Mouse (Mus musculus): ENCODE results near the gene Trim21. TPM values are rescaled to one million over a fixed set of nuclear protein-coding genes. Genes with fewer than 3 reads are reported as not detected.

Gene Trim21
- polyA plus RNA-seq, 1 experiment from 2014 or later: 0.41 TPM

DNA sequence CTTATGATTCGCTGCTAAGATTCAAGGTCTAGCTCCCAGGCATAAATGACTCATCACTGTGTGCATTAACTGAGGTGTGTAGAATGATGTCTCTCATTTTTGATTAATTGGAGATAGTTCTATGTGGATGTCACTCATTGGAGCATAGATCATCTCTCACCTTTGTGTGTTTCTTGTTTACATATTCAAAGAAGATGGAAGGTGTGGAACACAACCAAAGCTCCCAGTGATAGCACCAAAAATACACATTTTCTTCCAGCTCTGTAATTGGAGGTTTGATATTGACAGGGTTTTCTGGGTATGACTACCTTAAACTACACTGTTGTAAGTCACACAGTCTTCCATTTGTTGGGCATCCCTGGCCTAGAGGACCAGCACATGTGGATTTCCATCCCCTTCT lies 30.8 kb downstream of the Trim21 start, which contains the start of gene Olfr547:
Gene Olfr547 (plus strand): TSS at position 301 of the 400 bp plus-strand sequence.
- no peaks in the 10 kb centered on the region for H3K9me3 ChIP-seq (replicated peaks)
- no peaks in the 10 kb centered on the region for H3K4me1 ChIP-seq
- H3K36me3 ChIP-seq: no peaks in the 10 kb centered on the region
- H3K4me3 ChIP-seq: no peak within 1 kb of the TSS
- H3K4me2 ChIP-seq (replicated peaks): no peak within 1 kb of the TSS
- no peak within 1 kb of the TSS for H3K9ac ChIP-seq
- 84% methylated on average over 1 of the region's 1 CpGs for WGBS
- no peak within 1 kb of the TSS for H3K27ac ChIP-seq
- H3K27me3 ChIP-seq: no peaks in the 10 kb centered on the region
- ATAC-seq (ENCODE audit: low FRiP score): no peak

GRCm38 (mm10) chr7:102529052-102529451 lies 36.2 kb downstream of the Trim21 start:
- Histone ChIP-seq H3K9ac (no peak overlapping the region), H3K36me3 (no peaks in the 10 kb centered on the region), H3K27me3 (no peaks in the 10 kb centered on the region), H3K27ac (no peak overlapping the region), H3K4me2 (replicated peaks) (no peak overlapping the region), H3K9me3 (replicated peaks) (no peaks in the 10 kb centered on the region), H3K4me1 (no peaks in the 10 kb centered on the region), H3K4me3 (no peak overlapping the region)
- 81% methylated on average over 1 of the region's 1 CpGs for WGBS
- no peak for ATAC-seq (ENCODE audit: low FRiP score)

DNA sequence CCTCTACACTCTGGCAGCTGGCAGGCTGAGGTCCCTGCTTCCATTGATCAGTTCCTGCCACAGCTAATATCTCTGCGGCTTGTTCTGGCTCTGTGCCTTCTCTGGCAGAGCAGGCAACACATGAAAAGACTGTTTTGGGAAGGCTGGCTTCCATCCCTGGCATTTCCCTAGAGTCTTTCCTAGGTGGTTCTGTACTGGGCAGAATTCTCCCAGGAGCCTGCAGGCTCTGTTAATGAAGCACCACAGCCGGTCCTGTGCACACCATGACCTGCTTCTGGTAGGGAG lies 48.3 kb downstream of the Trim21 start:
- Histone ChIP-seq H3K4me2 (replicated peaks) (no peak overlapping the region), H3K4me3 (no peak overlapping the region), H3K9ac (no peak overlapping the region), H3K36me3 (no peaks in the 10 kb centered on the region), H3K27ac (no peak overlapping the region), H3K9me3 (replicated peaks) (no peaks in the 10 kb centered on the region), H3K27me3 (peaks cover 10% of the 10 kb centered on the region), H3K4me1 (peaks cover 3% of the 10 kb centered on the region; the same call in 1 of the 2 replicates)
- 84% methylated on average over 2 of the region's 2 CpGs for WGBS
- no peak for ATAC-seq (ENCODE audit: low FRiP score)

DNA sequence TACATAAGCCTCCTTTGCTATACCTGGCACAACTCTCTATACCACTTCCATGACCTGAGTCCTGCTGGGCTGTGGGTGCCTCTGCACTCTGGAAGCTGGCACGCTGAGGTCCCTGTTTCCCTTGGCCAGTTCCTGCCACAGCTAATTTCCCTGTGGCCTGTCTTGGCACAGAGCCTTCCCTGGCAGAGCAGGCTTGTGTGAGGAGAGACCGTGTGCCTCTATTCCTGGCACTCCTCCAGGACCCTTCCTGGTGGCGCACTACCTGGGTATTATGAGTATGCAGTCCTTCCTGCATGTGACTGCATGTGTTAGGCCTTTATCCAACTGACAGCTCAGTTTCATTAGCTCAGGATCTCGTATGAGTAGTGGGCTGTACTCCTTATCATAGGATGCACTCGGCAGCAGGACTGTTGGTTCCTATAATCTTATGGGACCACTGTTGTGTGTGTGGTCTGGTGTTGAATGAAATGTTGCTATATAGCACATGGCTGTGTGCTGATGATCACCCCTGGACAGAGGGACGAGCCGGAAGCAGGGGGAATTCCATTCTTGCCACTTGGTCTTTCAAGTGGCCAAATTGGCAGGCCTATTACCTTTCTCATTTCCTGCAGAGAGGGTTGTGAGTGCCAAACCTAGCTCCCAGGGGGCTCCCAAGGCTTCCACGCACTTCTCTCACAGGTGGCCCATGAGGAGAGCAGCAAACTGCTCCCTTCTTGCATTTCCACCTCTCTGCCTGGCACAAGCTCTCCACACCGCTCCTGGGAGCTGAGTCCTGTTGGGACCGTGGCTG lies 48.8 kb downstream of the Trim21 start:
- H3K27ac ChIP-seq: no peak overlapping the region
- H3K36me3 ChIP-seq: no peaks in the 10 kb centered on the region
- no peak overlapping the region for H3K9ac ChIP-seq
- no peak overlapping the region for H3K4me3 ChIP-seq
- ATAC-seq (ENCODE audit: low FRiP score): no peak
- H3K4me1 ChIP-seq: peaks cover 3% of the 10 kb centered on the region; the same call in 1 of the 2 replicates
- WGBS: 77% methylated on average over 10 of the region's 10 CpGs
- H3K9me3 ChIP-seq (replicated peaks): no peaks in the 10 kb centered on the region
- H3K27me3 ChIP-seq: peaks cover 10% of the 10 kb centered on the region
- H3K4me2 ChIP-seq (replicated peaks): no peak overlapping the region

DNA sequence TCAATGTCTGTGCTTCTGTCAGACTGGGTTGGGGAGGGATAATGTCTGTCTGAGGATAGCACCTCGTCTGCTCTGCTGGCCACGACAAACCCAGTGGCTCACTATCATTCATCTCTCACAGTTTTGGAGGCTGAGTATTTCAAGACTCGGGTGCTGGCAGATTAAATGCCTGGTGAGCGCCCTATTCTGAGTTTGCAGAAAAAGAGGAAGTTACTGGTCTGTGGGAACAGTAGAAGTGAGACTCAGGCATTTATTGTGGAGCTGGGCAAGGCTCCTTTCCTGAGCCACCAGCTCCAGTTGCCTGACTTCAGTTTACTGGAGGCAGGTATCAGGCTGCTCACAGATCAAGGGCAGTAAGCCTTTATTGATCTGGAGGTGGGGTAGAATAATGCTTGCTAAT lies 51.1 kb downstream of the Trim21 start:
- Histone ChIP-seq H3K4me3 (no peak overlapping the region), H3K9ac (no peak overlapping the region), H3K36me3 (no peaks in the 10 kb centered on the region), H3K9me3 (replicated peaks) (no peaks in the 10 kb centered on the region), H3K4me2 (replicated peaks) (no peak overlapping the region), H3K27ac (no peak overlapping the region), H3K27me3 (peaks cover 10% of the 10 kb centered on the region), H3K4me1 (peaks cover 3% of the 10 kb centered on the region; the same call in 1 of the 2 replicates)
- WGBS: 69% methylated on average over 4 of the region's 4 CpGs
- no peak for ATAC-seq (ENCODE audit: low FRiP score)

DNA sequence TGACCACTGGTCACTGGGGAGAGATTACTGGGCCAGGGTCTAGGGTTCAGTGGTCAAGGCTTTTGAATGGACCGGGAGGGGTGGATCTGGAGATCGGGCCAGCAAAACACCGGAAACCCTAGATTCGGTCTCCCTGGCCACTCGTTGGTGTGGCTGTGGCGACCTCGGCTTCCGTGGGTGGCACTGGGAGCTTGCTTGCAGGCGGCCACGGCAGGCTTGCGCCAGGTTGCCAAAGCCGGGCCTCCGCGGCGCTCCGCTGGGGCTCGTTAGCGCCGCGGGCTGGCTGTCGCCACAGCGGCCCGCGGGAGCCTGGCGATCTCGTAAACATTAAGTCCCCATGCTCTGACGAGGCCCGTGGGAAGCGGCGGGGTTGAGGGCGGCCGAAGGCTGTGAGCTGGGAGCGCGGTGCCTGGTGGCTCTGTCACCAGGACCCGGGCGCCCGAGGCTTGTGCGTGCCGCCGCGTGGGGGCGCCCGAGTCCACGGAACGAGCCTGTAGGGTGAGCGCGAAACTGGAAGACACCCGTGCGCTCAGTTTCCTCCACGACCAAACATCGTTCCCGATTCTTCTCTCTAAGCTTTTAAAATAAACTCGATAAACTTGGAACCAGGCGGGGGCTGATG lies 52.4 kb downstream of the Trim21 start:
- Histone ChIP-seq H3K27me3 (peaks cover 10% of the 10 kb centered on the region), H3K4me3 (peak overlapping the region; percentile 46), H3K36me3 (no peaks in the 10 kb centered on the region), H3K9ac (peak overlapping the region; percentile 73), H3K4me1 (peaks cover 3% of the 10 kb centered on the region; the same call in 1 of the 2 replicates), H3K27ac (no peak overlapping the region), H3K9me3 (replicated peaks) (no peaks in the 10 kb centered on the region), H3K4me2 (replicated peaks) (peak overlapping the region; percentile 89)
- peak; percentile 96 for ATAC-seq (ENCODE audit: low FRiP score)
- under 1% methylated on average over 54 of the region's 54 CpGs for WGBS

GRCm38 (mm10) chr7:102511927-102512326 lies 53.4 kb downstream of the Trim21 start:
- Histone ChIP-seq H3K9me3 (replicated peaks) (no peaks in the 10 kb centered on the region), H3K36me3 (no peaks in the 10 kb centered on the region), H3K4me2 (replicated peaks) (no peak overlapping the region), H3K27ac (no peak overlapping the region), H3K9ac (no peak overlapping the region), H3K27me3 (peaks cover 10% of the 10 kb centered on the region), H3K4me1 (peaks cover 3% of the 10 kb centered on the region; the same call in 1 of the 2 replicates), H3K4me3 (no peak overlapping the region)
- WGBS: 85% methylated on average over 10 of the region's 10 CpGs
- no peak for ATAC-seq (ENCODE audit: low FRiP score)

- H3K9me3 ChIP-seq (replicated peaks): no peaks in the 10 kb centered on the region
- peaks cover 10% of the 10 kb centered on the region for H3K27me3 ChIP-seq
- no peak overlapping the region for H3K4me3 ChIP-seq
- peaks cover 3% of the 10 kb centered on the region; the same call in 1 of the 2 replicates for H3K4me1 ChIP-seq
- H3K9ac ChIP-seq: no peak overlapping the region
- no peaks in the 10 kb centered on the region for H3K36me3 ChIP-seq
- H3K4me2 ChIP-seq (replicated peaks): no peak overlapping the region
- ATAC-seq (ENCODE audit: low FRiP score): no peak
- WGBS: 75% methylated on average over 7 of the region's 7 CpGs
- H3K27ac ChIP-seq: no peak overlapping the region
Observed at GRCm38 (mm10) chr7:102509726-102510125, 55.6 kb downstream of the Trim21 start.

- H3K27me3 ChIP-seq: peaks cover 2% of the 10 kb centered on the region
- no peak overlapping the region for H3K27ac ChIP-seq
- WGBS: 90% methylated on average over 6 of the region's 6 CpGs
- H3K9me3 ChIP-seq (replicated peaks): no peaks in the 10 kb centered on the region
- H3K36me3 ChIP-seq: no peaks in the 10 kb centered on the region
- ATAC-seq (ENCODE audit: low FRiP score): no peak
- no peak overlapping the region for H3K4me2 ChIP-seq (replicated peaks)
- no peak overlapping the region for H3K9ac ChIP-seq
- peaks cover 3% of the 10 kb centered on the region; the same call in 1 of the 2 replicates for H3K4me1 ChIP-seq
- H3K4me3 ChIP-seq: no peak overlapping the region
Observed at GRCm38 (mm10) chr7:102508666-102509065, 56.6 kb downstream of the Trim21 start.

DNA sequence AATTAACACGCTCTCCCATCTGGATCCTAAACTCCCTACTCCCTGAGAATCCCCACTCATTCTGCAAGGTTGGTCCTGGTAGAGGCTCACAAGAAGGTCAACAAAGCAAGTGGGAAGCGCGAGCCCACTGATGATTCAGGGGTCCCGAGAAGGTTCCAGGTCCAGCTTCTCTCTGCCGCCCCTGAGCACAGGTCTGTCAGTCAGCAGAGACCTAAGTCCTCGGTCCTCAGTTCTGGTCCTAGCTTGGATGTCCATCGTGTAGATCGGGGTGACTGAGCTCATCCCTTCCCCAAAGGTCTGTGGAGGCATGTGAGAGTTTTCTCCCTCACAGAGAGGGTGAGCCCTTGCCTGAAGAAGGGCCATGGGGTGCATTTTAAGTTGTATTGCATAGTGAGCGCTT lies 57.2 kb downstream of the Trim21 start:
- WGBS: 90% methylated on average over 9 of the region's 9 CpGs
- Histone ChIP-seq H3K9me3 (replicated peaks) (no peaks in the 10 kb centered on the region), H3K4me3 (no peak overlapping the region), H3K4me2 (replicated peaks) (no peak overlapping the region), H3K4me1 (peaks cover 3% of the 10 kb centered on the region; the same call in 1 of the 2 replicates), H3K36me3 (no peaks in the 10 kb centered on the region), H3K27me3 (no peaks in the 10 kb centered on the region; the same call in 1 of the 2 replicates), H3K27ac (no peak overlapping the region), H3K9ac (no peak overlapping the region)
- ATAC-seq (ENCODE audit: low FRiP score): no peak

All from hindbrain, embryonic 12.5 days (tissue).